Mouse (Mus musculus): ENCODE measurements around the gene Ciao2a. TPM values are rescaled to one million over a fixed set of nuclear protein-coding genes. Genes with fewer than 3 reads are reported as not detected.

The Ciao2a gene
- total RNA-seq, 2 experiments from 2014 or later = 35.7 to 38.3 TPM

- intact Hi-C loops (cut with DNase I; ENCODE audit: low total_unique reads) = loop anchor here (10.0 kb wide), 1 partner anchor 221 kb away; no protein-coding TSS in a partner anchor
- DNase-seq = no peak
These were observed 27.6 kb downstream of the Ciao2a start for GRCm38 (mm10) chr9:66154013-66154412.

GRCm38 (mm10) chr9:66155534-66155933 lies 29.1 kb downstream of the Ciao2a start:
- DNase-seq = no peak
- intact Hi-C loops (cut with DNase I; ENCODE audit: low total_unique reads) = loop anchor here (10.0 kb wide), 1 partner anchor 219 kb away; no protein-coding TSS in a partner anchor

- DNase-seq = peak; percentile 90
- intact Hi-C loops (cut with DNase I; ENCODE audit: low total_unique reads) = loop anchor here (10.0 kb wide), 1 partner anchor 217 kb away; no protein-coding TSS in a partner anchor
These were observed 31.8 kb downstream of the Ciao2a start, which contains the start of gene Dapk2 for GRCm38 (mm10) chr9:66157958-66158830. Dapk2 (plus strand) TSS chr9:66158223.

DNA sequence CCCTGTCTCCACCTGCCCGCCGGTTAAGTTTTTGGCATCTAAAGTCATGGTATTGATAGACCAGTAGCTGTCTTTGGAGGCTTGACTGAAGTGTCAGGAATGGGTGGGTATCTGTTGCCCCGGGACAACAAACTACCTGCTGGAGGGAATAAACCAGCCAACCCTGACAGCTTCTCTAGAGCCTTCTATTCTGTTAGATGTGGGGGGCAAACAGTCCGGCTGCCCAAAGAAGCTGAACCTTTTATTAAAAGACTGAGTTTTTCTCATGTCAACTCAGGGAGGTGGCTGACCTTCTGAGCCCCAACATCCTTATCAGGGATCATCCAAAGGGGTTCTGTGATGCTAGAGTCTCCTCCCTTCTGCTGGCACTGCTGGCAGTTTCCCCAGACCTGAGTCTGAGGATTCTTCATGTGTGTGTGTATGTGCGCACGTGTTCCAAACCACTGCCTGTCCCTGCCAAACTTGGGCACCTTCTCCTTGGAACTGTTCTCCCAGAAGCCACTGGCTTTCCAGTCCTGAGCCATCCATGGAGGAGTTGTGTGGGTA lies 32.5 kb downstream of the Ciao2a start:
- DNase-seq = no peak
- intact Hi-C loops (cut with DNase I; ENCODE audit: low total_unique reads) = loop anchor here (10.0 kb wide), 1 partner anchor 216 kb away; no protein-coding TSS in a partner anchor

GRCm38 (mm10) chr9:66160155-66160554 lies 33.7 kb downstream of the Ciao2a start:
- intact Hi-C loops (cut with DNase I; ENCODE audit: low total_unique reads) = no loop called here
- DNase-seq = no peak

DNA sequence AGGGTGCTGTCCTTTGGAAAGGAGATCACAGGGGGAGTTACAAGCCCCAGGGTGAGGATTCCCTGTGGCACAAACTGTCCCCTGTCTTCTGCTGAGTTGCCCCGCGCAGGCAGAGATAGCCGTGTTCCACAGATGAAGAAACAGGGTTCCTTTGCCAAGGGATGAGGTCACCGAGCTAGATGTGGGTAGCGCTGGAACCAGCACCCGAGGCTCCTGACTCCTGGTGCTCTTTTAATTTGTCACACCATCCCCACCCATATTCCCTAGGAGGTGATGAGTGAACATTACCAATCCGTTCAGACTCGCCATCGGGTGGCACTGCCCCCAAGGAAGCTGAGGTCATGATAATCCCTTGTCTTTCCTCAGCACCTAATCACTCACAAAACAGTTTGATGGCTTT lies 36.6 kb downstream of the Ciao2a start:
- intact Hi-C loops (cut with DNase I; ENCODE audit: low total_unique reads) = no loop called here
- DNase-seq = no peak

GRCm38 (mm10) chr9:66167222-66167621 lies 40.8 kb downstream of the Ciao2a start:
- DNase-seq = no peak
- intact Hi-C loops (cut with DNase I; ENCODE audit: low total_unique reads) = no loop called here

GRCm38 (mm10) chr9:66168233-66168632 lies 41.8 kb downstream of the Ciao2a start:
- DNase-seq = no peak
- intact Hi-C loops (cut with DNase I; ENCODE audit: low total_unique reads) = no loop called here

GRCm38 (mm10) chr9:66170506-66170905 lies 44.1 kb downstream of the Ciao2a start:
- intact Hi-C loops (cut with DNase I; ENCODE audit: low total_unique reads) = no loop called here
- DNase-seq = no peak

- DNase-seq = no peak
- intact Hi-C loops (cut with DNase I; ENCODE audit: low total_unique reads) = no loop called here
These were observed 45.0 kb downstream of the Ciao2a start for GRCm38 (mm10) chr9:66171275-66171921.

- no peak for DNase-seq
- intact Hi-C loops (cut with DNase I; ENCODE audit: low total_unique reads) = no loop called here
These were observed 47.0 kb downstream of the Ciao2a start for GRCm38 (mm10) chr9:66173316-66173855.

DNA sequence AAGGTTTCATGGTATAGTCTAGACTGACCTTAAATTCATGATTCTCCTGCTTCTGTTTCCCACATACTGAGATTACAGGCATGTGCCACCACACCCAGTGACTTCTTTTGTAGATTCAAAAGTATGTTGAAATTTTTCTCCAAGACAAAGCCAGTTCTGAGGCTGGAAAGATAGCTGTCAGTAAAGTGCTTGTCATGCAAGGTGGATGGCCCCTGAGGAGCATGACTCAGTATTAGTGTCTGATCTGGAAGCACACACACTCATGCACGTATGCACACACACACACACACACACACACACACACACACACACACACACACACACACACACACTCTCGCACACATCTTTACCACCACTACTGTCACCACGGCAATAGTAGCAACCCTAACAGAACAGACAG lies 48.6 kb downstream of the Ciao2a start:
- intact Hi-C loops (cut with DNase I; ENCODE audit: low total_unique reads) = no loop called here

DNA sequence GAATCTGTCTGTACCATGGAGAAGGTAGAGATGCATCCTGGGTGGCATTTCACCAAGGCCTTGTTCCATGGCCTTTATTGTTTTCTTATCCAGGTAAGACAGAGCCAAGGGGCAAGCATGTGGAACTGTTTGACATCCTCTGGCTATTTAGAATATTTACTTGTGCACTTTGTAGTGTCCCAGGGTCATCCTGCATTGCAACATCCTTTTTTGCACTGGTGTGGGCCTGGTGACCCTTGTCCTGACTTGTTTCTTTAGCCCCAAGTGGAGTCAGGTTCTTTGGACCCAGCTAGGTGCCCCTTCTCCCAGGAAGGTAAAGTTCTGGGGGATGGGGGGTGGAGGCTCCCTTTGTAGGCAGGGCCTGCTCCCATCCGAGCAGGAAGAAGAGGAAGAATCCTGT lies 51.6 kb downstream of the Ciao2a start:
- intact Hi-C loops (cut with DNase I; ENCODE audit: low total_unique reads) = no loop called here
- DNase-seq = no peak

More for the DNA sequence above, 48.6 kb downstream of the Ciao2a start:
- no peak for DNase-seq

DNA sequence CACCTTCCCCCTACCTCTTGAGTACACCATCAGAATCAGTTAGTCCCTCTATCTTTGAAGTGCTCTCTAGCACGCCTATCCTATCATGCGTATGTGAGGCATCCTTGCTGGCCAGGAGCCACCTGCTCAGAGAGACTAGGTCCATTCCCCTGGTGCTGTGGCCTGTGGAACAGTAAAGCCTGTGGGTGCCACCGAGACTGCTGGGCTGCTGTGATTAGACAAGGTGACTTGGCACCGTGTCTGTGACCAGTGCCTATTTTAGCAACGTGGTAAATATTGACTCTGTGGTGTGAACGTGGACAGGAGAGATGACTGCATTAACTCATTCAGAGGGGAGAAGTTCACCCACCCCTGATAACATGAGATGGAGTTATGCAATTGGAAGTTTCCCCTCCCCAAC lies 53.4 kb downstream of the Ciao2a start:
- intact Hi-C loops (cut with DNase I; ENCODE audit: low total_unique reads) = no loop called here
- no peak for DNase-seq

- no peak for DNase-seq
- intact Hi-C loops (cut with DNase I; ENCODE audit: low total_unique reads) = no loop called here
These were observed 54.9 kb downstream of the Ciao2a start for GRCm38 (mm10) chr9:66181126-66181825.

DNA sequence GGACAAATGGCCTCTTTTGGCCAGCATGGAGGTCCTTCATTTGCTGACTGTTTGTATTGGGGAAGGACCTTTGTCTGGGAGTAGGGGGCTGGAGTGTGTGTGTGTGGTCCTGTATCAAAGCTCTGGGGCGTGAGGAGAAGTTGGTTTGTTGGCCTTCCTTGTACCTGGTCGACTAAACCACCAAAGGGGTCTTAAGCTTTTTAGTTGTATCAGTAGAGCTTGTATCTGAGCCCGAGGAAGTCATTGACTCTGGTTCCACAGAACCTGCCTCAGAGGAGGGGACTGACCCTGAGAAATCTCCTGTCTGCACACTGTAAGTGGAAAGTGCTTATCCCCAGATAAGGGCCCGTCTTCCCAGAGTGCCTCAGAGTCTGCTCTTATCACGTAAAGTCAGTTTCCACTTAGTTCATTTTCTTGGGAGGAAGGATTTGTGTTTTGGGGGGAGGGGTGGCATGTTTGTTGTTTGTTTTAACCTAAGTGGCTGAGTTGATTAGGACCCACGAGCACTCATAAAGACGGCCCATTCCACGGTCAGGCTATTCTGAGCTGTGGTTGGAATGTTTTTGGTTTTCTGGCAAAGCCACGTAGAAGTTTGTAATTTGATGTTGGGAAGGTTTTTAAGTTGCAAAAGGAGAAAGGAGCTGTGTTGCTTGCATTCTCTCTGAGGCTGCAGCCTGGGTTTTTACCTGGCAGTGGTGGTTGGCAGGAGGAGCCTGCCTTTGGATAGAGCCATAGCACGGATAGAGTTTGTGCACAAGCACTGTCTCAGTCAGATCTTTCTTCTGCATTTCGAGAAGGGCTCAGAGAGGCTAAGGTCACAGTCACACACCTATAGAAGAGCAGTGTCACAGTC lies 55.6 kb downstream of the Ciao2a start:
- intact Hi-C loops (cut with DNase I; ENCODE audit: low total_unique reads) = no loop called here
- no peak for DNase-seq

DNA sequence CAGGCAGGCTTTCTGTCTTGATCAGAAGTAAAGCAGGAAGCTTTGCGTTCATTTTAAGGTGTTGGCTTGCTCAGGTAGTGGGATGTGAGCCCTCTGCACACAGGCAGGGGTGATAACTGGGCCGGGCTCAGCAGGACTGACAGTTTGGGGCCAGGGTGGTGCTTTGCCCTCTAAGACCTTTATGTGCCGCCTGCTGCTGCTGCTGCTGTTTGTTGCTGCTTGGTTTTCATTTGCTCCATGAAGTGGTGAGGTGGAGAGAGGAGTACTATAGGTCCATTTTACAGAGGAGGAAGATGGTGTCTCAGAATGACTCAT lies 56.2 kb downstream of the Ciao2a start:
- intact Hi-C loops (cut with DNase I; ENCODE audit: low total_unique reads) = no loop called here
- no peak for DNase-seq

GRCm38 (mm10) chr9:66183023-66183422 lies 56.6 kb downstream of the Ciao2a start:
- no peak for DNase-seq
- intact Hi-C loops (cut with DNase I; ENCODE audit: low total_unique reads) = no loop called here

GRCm38 (mm10) chr9:66184572-66184971 lies 58.2 kb downstream of the Ciao2a start:
- intact Hi-C loops (cut with DNase I; ENCODE audit: low total_unique reads) = no loop called here
- peak; percentile 20 for DNase-seq

Data from gastrocnemius, postnatal 14 days (tissue).